Mouse (Mus musculus) liver, postnatal 0 days (tissue): ENCODE measurements at regions not wholly inside any gene's neighbourhood (a gene's known extent, or its start where the extent isn't known, plus 50 kb on each side); places are given as distances from the start of the nearest gene placed in this dataset.

ENCODE experiments used
- CTCF ChIP-seq: sonication (generic); IDR thresholded peaks from 2 replicates; pipeline ENCODE4 v1.5.1; 2016; ENCODE audit warnings: antibody characterized with exemption, low read depth
- EP300 ChIP-seq: IDR thresholded peaks from 2 replicates; pipeline ENCODE4 v1.6.1; 2016; ENCODE audit warnings: antibody characterized with exemption, low read depth, mild to moderate bottlenecking

DNA sequence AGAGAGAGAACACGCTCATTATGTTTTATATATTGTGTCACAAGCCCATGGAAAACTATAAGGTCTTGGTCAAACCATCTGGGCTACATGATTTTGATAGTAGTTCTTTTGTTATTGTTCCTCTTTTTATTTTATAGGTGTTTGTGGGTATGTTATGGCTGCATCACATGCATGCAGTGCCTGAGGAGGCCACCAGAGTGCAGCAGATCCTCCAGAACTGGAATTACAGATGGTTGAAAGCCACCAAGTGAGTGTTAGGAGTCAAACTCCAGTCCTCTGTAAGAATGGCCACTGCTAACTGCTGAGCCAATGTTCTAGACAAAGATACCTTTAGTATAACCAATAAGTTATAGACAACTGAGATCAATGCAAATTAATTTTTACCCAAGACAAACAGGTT is 435.9 kb upstream of the Dmac1 start:
- peak; percentile 44 for TF ChIP-seq CTCF
- no peak for TF ChIP-seq EP300
